ENCODE assay signal across 21 mouse cellular contexts in genomic region chr11:60359936-60360335, GRCm38 (mm10). TPM values are rescaled to one million over a fixed set of nuclear protein-coding genes. Genes with fewer than 3 reads are reported as not detected.
DNase-seq lines count a peak whose midpoint lies in the region; ATAC-seq and TF ChIP-seq lines count a peak whose summit lies in the region.
"Had no signal": no experiment of that assay in that cellular context is flagged by ENCODE, and none has a peak within 500 bp of the region (broad histone marks: within the 10 kb centered on the region; RNA-seq: fewer than 3 reads in every experiment).

No protein-coding gene starts in this region.

- H3K4me2 ChIP-seq in heart, postnatal 0 days (ENCODE audit: low read depth, low read length): no peak overlapping the region
- H3K4me2 ChIP-seq in lung, postnatal 0 days (replicated peaks; ENCODE audit: low read depth, low read length): no peak overlapping the region
- H3K4me2 ChIP-seq: forebrain, embryonic 13.5 days; hindbrain, embryonic 15.5 days had no signal

- H3K9ac ChIP-seq in heart, postnatal 0 days (replicated peaks; ENCODE audit: low read depth, low read length): no peak overlapping the region
- no peak overlapping the region for H3K9ac ChIP-seq in lung, postnatal 0 days (replicated peaks; ENCODE audit: low read depth)
- H3K9ac ChIP-seq: forebrain, embryonic 13.5 days; forebrain, postnatal 0 days; hindbrain, embryonic 15.5 days had no signal

- peak overlapping the region; percentile 39; the same call in 1 of the 2 replicates for H3K27ac ChIP-seq in cerebellum, adult 2 months (ENCODE audit: insufficient read depth, low read length)
- peak overlapping the region; percentile 21; the same call in 1 of the 2 replicates for H3K27ac ChIP-seq in heart, postnatal 0 days (ENCODE audit: low read depth)
- H3K27ac ChIP-seq in heart, embryonic 10.5 days: no peak overlapping the region
- peak overlapping the region; percentile 27; the same call in 1 of the 2 replicates for H3K27ac ChIP-seq in lung, postnatal 0 days (ENCODE audit: low read length)
- H3K27ac ChIP-seq: embryonic facial prominence, embryonic 10.5 days; forebrain, embryonic 13.5 days; hindbrain, embryonic 10.5 days; hindbrain, embryonic 15.5 days had no signal

- no peak for TF ChIP-seq CTCF in cerebellum, adult 2 months (IDR thresholded peaks at IDR 0.05; ENCODE audit: borderline replicate concordance, insufficient read depth, low read depth, low read length)
- TF ChIP-seq CTCF in heart, postnatal 0 days (IDR thresholded peaks at IDR 0.05; ENCODE audit: low read depth): no peak
- no peak; the same call in 1 of the 2 replicates for TF ChIP-seq CTCF in lung, postnatal 0 days (IDR thresholded peaks at IDR 0.05)

- WGBS in cerebellum, adult 2 months: 65% methylated on average over 1 of the region's 1 CpGs
- 76% methylated on average over 1 of the region's 1 CpGs for WGBS in heart, postnatal 0 days
- 79% methylated on average over 1 of the region's 1 CpGs for WGBS in heart, embryonic 10.5 days
- WGBS in lung, postnatal 0 days: 62% methylated on average over 1 of the region's 1 CpGs

- no peaks in the 10 kb centered on the region for H3K27me3 ChIP-seq in cerebellum, adult 2 months (ENCODE audit: control insufficient read depth, insufficient read depth, low read length)
- H3K27me3 ChIP-seq in heart, postnatal 0 days (ENCODE audit: control insufficient read depth, insufficient read depth, low read length): no peaks in the 10 kb centered on the region
- H3K27me3 ChIP-seq in heart, embryonic 10.5 days (ENCODE audit: insufficient read depth, poor library complexity, severe bottlenecking): 0 out of 2 replicates have a peak, but pooled peaks cover 5% of the 10 kb centered on the region
- no peaks in the 10 kb centered on the region for H3K27me3 ChIP-seq in lung, postnatal 0 days (replicated peaks; ENCODE audit: insufficient read depth, low read length)
- H3K27me3 ChIP-seq: forebrain, embryonic 13.5 days; hindbrain, embryonic 15.5 days had no signal

- ATAC-seq in heart, postnatal 0 days (ENCODE audit: insufficient read depth, low read depth): no peak
- no peak for ATAC-seq in lung, postnatal 0 days
- ATAC-seq: CD4-positive, CD25-positive, alpha-beta regulatory T cell, adult 4 months; forebrain, embryonic 13.5 days; forebrain, postnatal 0 days; intestine, embryonic 16.5 days had no signal

- H3K4me1 ChIP-seq in cerebellum, adult 2 months (ENCODE audit: control insufficient read depth, insufficient read depth, low read length): no peaks in the 10 kb centered on the region
- peaks cover 10% of the 10 kb centered on the region for H3K4me1 ChIP-seq in heart, postnatal 0 days (ENCODE audit: control insufficient read depth, insufficient read depth)
- peaks cover 7% of the 10 kb centered on the region; the same call in 1 of the 2 replicates for H3K4me1 ChIP-seq in heart, embryonic 10.5 days
- H3K4me1 ChIP-seq in lung, postnatal 0 days (ENCODE audit: insufficient read depth, low read depth, low read length): 0 out of 2 replicates have a peak, but pooled peaks cover 3% of the 10 kb centered on the region
- H3K4me1 ChIP-seq: forebrain, embryonic 13.5 days; hindbrain, embryonic 10.5 days; hindbrain, embryonic 15.5 days had no signal

- H3K4me3 ChIP-seq in cerebellum, adult 2 months (replicated peaks; ENCODE audit: insufficient read depth, low read depth, low read length): no peak overlapping the region
- no peak overlapping the region for H3K4me3 ChIP-seq in heart, postnatal 0 days (ENCODE audit: low read depth, low read length)
- H3K4me3 ChIP-seq in heart, embryonic 10.5 days: no peak overlapping the region
- H3K4me3 ChIP-seq in lung, postnatal 0 days (ENCODE audit: low read depth, low read length): no peak overlapping the region
- H3K4me3 ChIP-seq: embryonic facial prominence, embryonic 10.5 days; forebrain, embryonic 13.5 days; hindbrain, embryonic 10.5 days; hindbrain, embryonic 15.5 days had no signal

- no peak for DNase-seq in cerebellum, adult 2 months
- DNase-seq in cerebellum, adult 11 months: no peak
- DNase-seq in heart, postnatal 0 days (ENCODE audit: low spot score): no peak
- no peak for DNase-seq in heart, embryonic 10.5 days (ENCODE audit: low spot score)
- no peak for DNase-seq in lung, postnatal 0 days (ENCODE audit: low spot score)
- DNase-seq in lung, postnatal 4 days: no peak
- DNase-seq in gastrocnemius, adult 18-20 months (ENCODE audit: low spot score): no peak
- DNase-seq: adrenal gland, adult 8-10 months; B cell, adult 2 months; cerebellum, adult 11-12 months; cerebellum, adult 9-11 months; cerebellum, postnatal 36 days; forebrain, postnatal 0 days; gastrocnemius, postnatal 36 days had no signal

- H3K9me3 ChIP-seq in heart, postnatal 0 days (replicated peaks; ENCODE audit: control insufficient read depth, low read length): no peaks in the 10 kb centered on the region
- no peaks in the 10 kb centered on the region for H3K9me3 ChIP-seq in heart, embryonic 10.5 days
- H3K9me3 ChIP-seq in lung, postnatal 0 days (ENCODE audit: low read length): no peaks in the 10 kb centered on the region
- H3K9me3 ChIP-seq: embryonic facial prominence, embryonic 10.5 days; forebrain, embryonic 13.5 days; G1E; hindbrain, embryonic 10.5 days; hindbrain, embryonic 15.5 days had no signal

- no peaks in the 10 kb centered on the region for H3K36me3 ChIP-seq in heart, postnatal 0 days (replicated peaks; ENCODE audit: control insufficient read depth, insufficient read depth, low read length)
- H3K36me3 ChIP-seq in heart, embryonic 10.5 days: no peaks in the 10 kb centered on the region
- no peaks in the 10 kb centered on the region for H3K36me3 ChIP-seq in lung, postnatal 0 days (ENCODE audit: insufficient read depth, low read length)
- H3K36me3 ChIP-seq: embryonic facial prominence, embryonic 10.5 days; G1E; hindbrain, embryonic 10.5 days; hindbrain, embryonic 15.5 days had no signal

- no peak for TF ChIP-seq POLR2A in cerebellum, adult 2 months (IDR thresholded peaks at IDR 0.05; ENCODE audit: borderline replicate concordance, insufficient read depth, low read length)

- no peak for TF ChIP-seq EP300 in heart, postnatal 0 days (IDR thresholded peaks at IDR 0.05; ENCODE audit: low read depth)
- TF ChIP-seq EP300 in lung, postnatal 0 days (IDR thresholded peaks at IDR 0.05): no peak

RNA-seq across cellular contexts. Expression of gene Drc3, which starts 6.8 kb away (rescaled TPM):
- 7.1 and 8.0 TPM in 2 replicates for polyA plus RNA-seq in cerebellum, adult 2 months (2012; rRNA removed)
- total RNA-seq in heart, postnatal 0 days (2014; rRNA removed; ENCODE audit: low replicate concordance): 2.0 and 2.9 TPM in 2 replicates
- polyA plus RNA-seq in heart, postnatal 0 days (2015; fragmentation: Nextera tagmentation; extraction: Ambion mirVana): 2.1 and 2.9 TPM in 2 replicates
- polyA plus RNA-seq in heart, embryonic 10.5 days (2016; fragmentation: Nextera tagmentation; extraction: Ambion mirVana): 1.0 and 2.0 TPM in 2 replicates
- polyA plus RNA-seq in lung, postnatal 0 days (2015; fragmentation: Nextera tagmentation; extraction: Ambion mirVana): 16.8 and 18.0 TPM in 2 replicates
- 1 to 10 TPM; 1.0 to 1.4 TPM for total RNA-seq in gastrocnemius, adult 18-20 months (2021)

RNA-seq across cellular contexts. Expression of gene Tom1l2, which starts 7.2 kb away (rescaled TPM):
- polyA plus RNA-seq in cerebellum, adult 2 months (2012; rRNA removed): 176 and 180 TPM in 2 replicates
- 56.8 and 77.3 TPM in 2 replicates for total RNA-seq in heart, postnatal 0 days (2014; rRNA removed; ENCODE audit: low replicate concordance)
- polyA plus RNA-seq in heart, postnatal 0 days (2015; fragmentation: Nextera tagmentation; extraction: Ambion mirVana): 30.5 and 31.3 TPM in 2 replicates
- 19.3 and 28.4 TPM in 2 replicates for polyA plus RNA-seq in heart, embryonic 10.5 days (2016; fragmentation: Nextera tagmentation; extraction: Ambion mirVana)
- 19.1 and 19.7 TPM in 2 replicates for polyA plus RNA-seq in lung, postnatal 0 days (2015; fragmentation: Nextera tagmentation; extraction: Ambion mirVana)
- 10 to 100 TPM; 61.5 to 67.2 TPM for total RNA-seq in gastrocnemius, adult 18-20 months (2021)

RNA-seq across cellular contexts. Expression of gene Gid4, which starts 57.0 kb away (rescaled TPM):
- polyA plus RNA-seq in cerebellum, adult 2 months (2012; rRNA removed): 39.1 and 41.6 TPM in 2 replicates
- total RNA-seq in heart, postnatal 0 days (2014; rRNA removed; ENCODE audit: low replicate concordance): 20.6 and 24.2 TPM in 2 replicates
- 11.8 and 12.8 TPM in 2 replicates for polyA plus RNA-seq in heart, postnatal 0 days (2015; fragmentation: Nextera tagmentation; extraction: Ambion mirVana)
- 17.1 and 20.6 TPM in 2 replicates for polyA plus RNA-seq in heart, embryonic 10.5 days (2016; fragmentation: Nextera tagmentation; extraction: Ambion mirVana)
- 12.6 and 15.4 TPM in 2 replicates for polyA plus RNA-seq in lung, postnatal 0 days (2015; fragmentation: Nextera tagmentation; extraction: Ambion mirVana)
- total RNA-seq in gastrocnemius, adult 18-20 months (2021): 10 to 100 TPM; 62.9 to 69.0 TPM

RNA-seq across cellular contexts. Expression of gene Atpaf2, which starts 58.3 kb away (rescaled TPM):
- 31.3 and 33.4 TPM in 2 replicates for polyA plus RNA-seq in cerebellum, adult 2 months (2012; rRNA removed)
- total RNA-seq in heart, postnatal 0 days (2014; rRNA removed; ENCODE audit: low replicate concordance): 42.2 and 45.7 TPM in 2 replicates
- 43.2 and 44.1 TPM in 2 replicates for polyA plus RNA-seq in heart, postnatal 0 days (2015; fragmentation: Nextera tagmentation; extraction: Ambion mirVana)
- 61.7 and 63.8 TPM in 2 replicates for polyA plus RNA-seq in heart, embryonic 10.5 days (2016; fragmentation: Nextera tagmentation; extraction: Ambion mirVana)
- polyA plus RNA-seq in lung, postnatal 0 days (2015; fragmentation: Nextera tagmentation; extraction: Ambion mirVana): 24.1 and 24.7 TPM in 2 replicates
- 10 to 100 TPM; 27.5 to 28.0 TPM for total RNA-seq in gastrocnemius, adult 18-20 months (2021)
